Mouse (Mus musculus): ENCODE results near the gene Sdk1.

Sdk1 gene

DNA sequence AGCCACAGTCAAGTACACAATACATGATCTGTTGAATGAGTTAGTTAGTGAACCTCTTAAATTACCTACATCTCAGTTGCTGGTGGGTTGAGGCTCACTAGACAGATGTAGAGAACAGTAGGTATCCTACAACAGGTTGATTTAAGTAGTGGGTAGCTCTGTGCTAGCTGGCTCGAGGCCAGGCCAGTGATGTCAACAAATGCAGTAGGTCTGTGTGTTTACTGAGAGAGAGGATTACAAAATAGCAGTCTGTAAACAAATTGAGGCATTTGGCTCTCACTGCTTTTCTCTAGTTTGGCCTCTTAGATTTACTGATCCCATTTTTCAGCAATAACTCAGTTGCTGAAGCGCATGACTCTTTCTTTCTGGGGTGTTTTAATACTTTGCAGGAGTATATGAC lies 70.5 kb downstream of the Sdk1 start:
- POLR2A ChIA-PET = no interaction called here
- CTCF ChIA-PET = no interaction called here

DNA sequence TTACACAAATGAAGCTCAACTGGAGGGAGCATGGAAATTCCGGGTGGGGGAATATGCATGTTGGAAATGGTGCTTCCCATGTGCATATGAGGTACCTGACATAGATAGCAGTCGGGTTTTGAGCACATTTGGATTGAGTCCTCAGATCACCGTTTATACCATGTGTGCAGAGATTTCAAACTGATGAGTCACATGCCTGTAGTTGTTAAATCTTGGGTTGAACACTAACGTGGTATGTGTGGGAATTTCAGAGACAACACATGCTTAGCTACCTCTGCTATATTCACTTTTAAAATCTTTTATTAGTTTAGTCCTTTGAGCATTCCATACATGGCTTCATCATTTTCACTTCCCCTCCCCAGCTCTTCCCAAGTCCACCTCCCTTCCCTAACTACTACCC lies 71.0 kb downstream of the Sdk1 start:
- POLR2A ChIA-PET = no interaction called here

DNA sequence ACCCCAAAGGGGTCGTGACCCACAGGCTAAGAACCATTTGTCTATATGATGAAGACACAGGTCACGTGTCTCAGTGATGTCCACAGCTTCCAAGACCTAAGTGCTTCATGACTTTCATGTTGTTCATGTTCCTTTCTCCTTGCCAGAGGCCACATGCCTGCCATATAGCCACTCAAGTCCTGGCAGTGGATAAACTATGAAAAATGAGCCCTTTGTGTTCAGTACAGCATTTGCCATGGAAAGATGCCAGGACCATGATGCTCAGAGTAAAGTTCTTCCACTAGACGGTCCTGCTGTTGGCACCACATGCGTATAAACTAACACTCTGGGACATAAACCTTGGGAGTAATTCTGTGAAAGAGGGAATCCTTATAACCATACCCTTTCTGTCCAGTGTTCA lies 75.8 kb downstream of the Sdk1 start:
- ChIA-PET POLR2A (no interaction called here), CTCF (no interaction called here)

More for the DNA sequence above, 71.0 kb downstream of the Sdk1 start:
- CTCF ChIA-PET = no interaction called here

DNA sequence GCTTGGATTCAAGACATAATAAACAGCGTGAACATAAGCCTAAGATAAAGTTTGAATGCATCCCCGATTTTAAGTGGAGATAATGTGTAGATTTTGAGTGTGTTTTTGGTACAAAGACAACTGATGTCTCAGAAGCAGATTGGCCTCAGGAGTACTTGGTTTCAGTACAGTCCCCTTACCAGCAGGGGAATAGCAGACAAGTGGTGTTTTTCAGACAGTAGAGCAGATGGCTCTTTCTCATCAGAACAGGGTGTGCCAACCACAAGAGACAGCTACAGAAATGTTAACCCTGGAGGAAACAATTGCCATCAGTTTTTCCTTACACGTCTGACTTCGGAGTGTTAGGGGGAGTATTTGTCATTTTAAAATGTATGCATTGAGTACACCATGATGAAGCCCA lies 83.6 kb downstream of the Sdk1 start:
- CTCF ChIA-PET = no interaction called here
- POLR2A ChIA-PET = no interaction called here

DNA sequence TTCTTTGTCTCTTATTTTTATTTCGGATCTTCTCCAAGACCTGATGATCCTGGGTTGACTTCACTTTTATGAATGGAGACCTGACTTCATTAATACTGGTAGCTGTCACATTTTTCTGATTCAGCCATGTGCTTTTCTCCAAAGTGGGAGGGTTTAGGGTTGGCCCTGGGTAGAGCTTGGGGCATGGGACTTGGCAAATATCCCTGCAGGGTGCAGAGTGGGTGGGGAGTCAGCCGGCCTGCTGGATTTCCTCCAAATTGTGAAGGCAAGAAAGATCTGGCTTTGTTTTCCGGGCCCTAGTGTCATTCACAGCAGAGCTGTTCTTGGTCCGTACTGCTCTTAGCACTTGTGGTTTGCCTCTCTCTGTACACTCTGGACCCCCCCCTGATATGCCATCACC lies 103.1 kb downstream of the Sdk1 start:
- POLR2A ChIA-PET = no interaction called here
- CTCF ChIA-PET = no interaction called here

DNA sequence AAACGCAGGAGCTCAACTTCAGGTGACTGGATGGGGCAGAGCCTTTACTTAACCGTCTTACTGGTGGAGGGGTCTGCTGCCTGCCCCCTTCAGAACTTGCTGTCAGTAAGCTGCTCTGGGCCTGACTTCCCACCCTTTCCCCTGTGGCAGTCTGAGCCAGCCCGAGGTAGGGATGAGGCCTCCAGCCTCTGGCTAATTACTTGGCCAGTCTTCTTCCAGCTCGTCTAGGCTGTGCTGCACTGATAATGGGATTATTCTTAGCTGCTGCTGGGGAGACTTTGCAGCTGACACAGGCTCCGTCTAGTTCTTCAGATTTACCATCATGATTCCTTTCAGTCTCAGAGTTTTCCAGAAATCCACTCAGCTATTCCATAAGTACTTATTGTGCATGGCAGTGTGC lies 104.2 kb downstream of the Sdk1 start:
- ChIA-PET CTCF (interaction anchor here in 1 of 4 experiments (0.6 kb wide), 1 partner anchor 982 kb away, joined by 3 read pairs; no protein-coding TSS in a partner anchor), POLR2A (no interaction called here)

DNA sequence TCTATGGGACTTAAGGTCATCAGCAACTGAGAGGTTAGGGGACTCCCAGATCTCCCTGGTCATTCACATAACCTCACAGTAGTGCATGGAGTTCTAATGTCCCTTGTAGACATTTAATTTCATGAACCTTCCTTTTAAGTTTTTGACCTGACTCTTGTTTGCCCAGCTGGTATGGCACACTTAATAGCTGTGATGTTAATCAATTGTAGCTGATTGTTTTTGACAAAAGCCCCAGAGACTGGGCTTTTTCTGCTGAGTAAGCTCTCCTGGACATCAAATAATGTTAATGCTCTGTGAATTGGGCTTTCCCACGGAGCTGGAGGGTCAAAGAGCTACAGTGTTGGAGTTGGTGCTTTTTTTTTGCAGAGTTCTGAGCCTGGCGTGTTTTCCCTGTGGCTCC lies 121.4 kb downstream of the Sdk1 start:
- ChIA-PET CTCF (no interaction called here), POLR2A (no interaction called here)

DNA sequence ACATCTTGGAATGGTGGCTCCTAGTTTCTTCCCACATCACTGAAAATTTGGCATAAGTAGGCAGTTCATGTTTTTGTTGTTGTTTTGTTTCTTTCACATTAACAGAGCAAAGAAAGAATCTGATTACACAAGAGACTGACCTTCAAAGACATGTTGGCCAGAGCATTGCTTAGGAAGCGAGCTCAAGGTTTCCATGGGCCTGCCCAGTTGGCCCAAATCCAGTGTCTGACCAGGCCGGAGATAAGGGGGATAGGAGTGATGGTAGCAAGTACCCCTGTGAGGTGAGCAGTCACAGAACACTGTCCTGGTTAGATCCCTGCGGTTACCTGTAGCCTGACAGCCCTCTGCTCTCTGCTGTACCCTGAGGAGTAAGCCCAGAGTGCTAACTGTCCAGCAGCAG lies 122.7 kb downstream of the Sdk1 start:
- POLR2A ChIA-PET = no interaction called here

DNA sequence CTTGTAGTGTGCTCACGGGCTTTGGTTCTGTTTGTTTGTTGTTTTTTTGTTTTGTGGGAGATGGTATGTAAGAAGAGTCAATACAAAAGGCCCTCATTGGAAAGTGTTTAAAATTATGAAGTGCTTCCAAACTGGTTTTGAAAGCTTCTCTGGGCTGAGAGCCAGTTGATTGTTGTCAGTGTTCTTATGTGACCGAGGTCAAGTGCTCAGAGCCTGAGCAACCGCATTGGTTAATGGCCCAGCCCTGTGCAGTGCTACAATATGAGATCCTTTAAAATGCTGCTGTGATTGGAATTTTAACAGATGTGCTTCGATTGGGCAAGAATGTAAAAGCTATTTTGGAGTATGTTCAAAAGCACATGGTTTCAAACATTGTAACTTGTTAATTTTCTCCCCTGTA lies 127.3 kb downstream of the Sdk1 start:
- CTCF ChIA-PET = no interaction called here
- POLR2A ChIA-PET = no interaction called here

More for the DNA sequence above, 122.7 kb downstream of the Sdk1 start:
- CTCF ChIA-PET = no interaction called here

DNA sequence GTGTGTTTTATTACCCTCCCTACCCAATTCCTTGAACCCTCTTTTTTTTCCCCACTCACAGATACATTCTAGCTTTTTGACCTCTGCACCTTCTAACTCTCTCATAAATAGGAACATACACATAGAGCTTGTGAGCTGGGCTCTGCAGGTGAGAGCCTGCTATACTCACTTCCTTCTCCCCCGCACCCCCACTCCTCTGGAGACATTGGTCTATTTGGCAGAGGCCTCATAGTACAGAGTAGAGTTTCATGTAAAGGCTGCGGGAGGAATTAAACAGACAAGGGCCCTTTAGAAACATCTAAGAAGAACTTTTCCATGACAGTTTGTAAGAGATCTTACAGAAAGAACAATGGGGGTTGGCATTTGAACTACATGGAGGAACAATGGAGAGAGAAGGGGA lies 133.5 kb downstream of the Sdk1 start:
- ChIA-PET CTCF (no interaction called here), POLR2A (interaction anchor here in 1 of 4 experiments (0.5 kb wide), 1 partner anchor 18 kb away, joined by 4 read pairs; no protein-coding TSS in a partner anchor)

DNA sequence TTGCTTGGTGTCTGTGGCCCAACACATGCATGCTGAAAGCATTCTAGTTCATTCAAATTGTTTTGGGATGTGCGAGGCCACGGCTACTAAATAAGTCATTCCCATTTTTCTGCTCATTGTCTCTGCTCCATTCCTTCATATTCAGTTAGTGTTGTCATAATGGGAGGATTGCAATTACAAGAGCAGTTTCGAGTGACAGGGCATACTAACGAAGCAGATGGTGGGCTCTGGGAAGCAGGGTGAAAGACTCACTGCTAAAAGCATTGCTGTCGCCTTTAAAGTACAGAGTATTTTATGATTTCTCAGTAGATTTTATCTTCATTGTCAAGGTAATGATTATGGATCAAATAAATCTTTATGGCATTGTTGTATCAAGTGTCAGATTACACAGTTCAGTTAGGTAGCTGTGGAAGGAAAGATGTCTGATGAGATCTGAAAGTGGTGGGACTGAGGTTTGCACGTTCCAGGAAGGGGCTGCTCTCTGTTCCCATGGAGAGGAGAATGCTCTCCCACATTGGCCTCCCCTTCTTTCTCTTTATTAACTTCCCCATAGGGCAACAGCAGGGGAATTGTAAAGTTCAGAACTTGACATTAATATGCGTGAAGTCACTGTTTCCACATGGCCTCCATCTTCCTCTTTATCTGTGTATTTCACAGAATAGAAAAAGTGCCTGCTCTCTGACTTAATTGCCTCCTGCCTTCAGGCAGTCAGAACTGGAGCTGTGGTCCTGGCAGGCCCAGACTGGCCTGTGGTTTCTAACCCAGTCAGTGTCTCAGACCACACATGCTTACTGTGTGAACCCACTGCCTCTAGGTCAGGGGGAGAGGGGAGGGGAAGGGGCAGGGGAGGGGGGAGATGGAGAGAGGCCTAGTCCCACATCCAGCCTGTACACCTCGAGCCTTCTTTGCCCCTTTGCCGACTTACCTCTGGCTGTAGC lies 138.8 kb downstream of the Sdk1 start:
- POLR2A ChIA-PET = no interaction called here
- CTCF ChIA-PET = no interaction called here

DNA sequence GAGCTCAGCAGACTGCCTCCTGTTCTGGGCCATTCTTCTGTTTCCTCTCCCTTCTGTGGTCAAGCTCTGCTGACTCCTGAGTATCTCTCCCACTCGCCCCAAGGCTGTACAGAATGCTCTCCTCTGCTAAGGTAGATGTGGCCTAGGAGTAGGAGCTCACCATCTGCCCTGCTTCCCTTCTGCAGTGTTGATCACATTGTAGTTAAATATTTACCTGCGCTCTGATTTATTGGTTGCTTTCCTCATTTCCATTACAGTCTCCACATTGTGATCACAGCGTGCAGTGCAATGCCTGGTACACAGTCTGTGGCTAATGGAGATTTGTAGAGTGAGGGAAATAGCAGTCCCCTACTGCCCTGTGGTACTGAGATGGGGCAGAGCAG lies 139.5 kb downstream of the Sdk1 start:
- ChIA-PET CTCF (no interaction called here), POLR2A (no interaction called here)

DNA sequence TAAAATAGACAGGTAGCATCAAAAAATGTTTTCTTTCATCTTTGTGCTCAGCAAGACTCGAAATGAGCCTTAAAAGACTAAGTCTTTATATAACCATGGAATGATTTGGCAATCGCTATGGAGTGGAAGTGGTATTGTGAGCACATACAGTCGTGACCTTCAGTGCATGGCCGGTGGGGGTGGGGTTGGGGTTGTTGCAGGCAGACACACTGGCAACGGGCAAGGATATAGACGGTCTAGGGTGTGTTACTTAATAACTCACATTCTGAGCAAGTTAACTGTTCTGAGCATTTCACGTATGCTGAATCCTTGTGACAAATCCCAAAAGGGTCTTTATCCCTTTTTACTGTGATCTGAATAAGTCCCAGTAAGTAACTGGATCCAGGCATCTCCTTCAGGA lies 140.3 kb downstream of the Sdk1 start:
- CTCF ChIA-PET = no interaction called here
- POLR2A ChIA-PET = no interaction called here

DNA sequence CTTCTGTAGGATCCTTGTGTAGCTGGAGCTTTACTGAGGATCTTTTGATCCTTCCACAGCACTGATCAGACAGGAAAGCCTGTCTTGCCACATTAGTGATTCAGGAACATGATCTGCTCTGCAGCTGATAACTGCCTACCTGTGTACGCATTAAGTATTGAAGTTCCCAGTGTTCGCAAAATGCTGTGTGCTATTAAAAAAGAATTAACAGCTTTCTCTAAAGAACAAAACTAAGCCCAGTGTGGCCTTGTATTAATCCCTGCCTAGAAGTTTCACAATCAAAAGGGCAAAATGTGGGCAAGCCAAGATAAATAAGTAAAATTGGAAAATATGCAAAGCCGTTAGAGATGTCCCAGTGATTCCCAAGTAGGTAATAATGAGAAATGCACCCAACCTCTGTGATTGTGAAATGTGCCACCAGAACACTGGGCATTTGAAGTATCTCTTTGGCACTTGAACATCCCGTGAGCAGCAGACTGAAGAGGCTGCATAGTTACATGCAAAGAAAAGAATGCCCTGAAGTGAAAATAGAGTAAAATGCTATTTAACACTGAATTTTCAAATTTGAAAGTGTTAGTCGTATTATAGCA lies 141.1 kb downstream of the Sdk1 start:
- CTCF ChIA-PET = no interaction called here
- POLR2A ChIA-PET = no interaction called here

DNA sequence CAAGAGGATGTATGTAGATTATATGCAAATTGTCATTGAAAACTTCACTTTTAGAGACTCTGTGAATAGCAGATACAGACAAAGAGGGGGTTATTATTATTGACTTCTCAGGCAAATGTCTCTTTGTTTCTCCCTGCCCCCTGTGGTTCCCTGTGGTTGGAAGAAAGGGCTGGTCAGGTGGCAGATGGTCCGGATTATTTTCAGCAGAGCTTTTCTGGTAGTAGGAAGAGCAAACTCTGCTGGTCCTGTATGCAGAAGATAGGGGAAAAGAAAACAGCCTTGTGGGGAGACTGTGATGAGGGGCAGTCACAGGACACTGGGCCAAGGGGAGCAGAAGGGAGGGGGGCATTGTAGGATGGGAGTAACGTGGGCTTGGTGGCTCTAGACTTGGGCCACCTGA lies 147.2 kb downstream of the Sdk1 start:
- POLR2A ChIA-PET = no interaction called here
- CTCF ChIA-PET = no interaction called here

DNA sequence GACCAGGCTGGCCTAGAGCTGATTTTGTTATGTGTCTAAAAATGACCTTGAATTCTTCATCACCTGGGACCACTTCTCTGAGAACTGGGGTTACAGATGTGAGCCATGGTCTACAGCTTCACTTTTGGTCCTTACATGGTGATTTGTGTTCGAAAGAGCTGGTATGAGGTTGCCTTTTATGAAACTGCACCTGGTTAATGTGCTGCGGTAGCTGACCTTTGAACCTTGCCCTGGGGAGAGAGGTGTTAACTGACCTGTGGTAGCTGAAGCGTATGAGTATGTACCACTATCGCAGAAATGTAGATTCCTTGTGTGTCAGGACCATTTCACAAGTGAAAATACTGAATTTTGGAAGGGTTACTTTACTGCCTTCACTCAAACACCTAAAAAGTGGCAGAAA lies 149.3 kb downstream of the Sdk1 start:
- ChIA-PET CTCF (no interaction called here), POLR2A (no interaction called here)

DNA sequence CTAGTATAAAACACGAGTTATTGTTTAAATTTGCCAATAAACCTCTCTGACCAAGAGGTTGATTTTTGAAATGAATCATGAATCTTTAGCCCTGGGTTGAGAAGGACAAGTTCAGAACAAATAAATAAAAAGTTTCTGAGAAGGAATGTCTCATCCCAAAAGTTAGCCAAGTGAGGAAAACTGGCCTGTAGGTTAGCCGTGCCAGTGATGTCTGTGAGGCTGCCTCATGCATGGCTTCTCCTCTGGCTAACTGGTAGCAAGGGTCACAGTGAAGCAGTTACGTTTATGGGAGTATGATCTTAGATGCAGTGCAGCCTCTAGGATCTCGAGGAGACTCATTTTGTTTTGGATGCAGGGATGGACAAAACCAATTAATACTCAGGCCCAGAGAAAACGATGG lies 149.9 kb downstream of the Sdk1 start:
- POLR2A ChIA-PET = no interaction called here
- CTCF ChIA-PET = no interaction called here

DNA sequence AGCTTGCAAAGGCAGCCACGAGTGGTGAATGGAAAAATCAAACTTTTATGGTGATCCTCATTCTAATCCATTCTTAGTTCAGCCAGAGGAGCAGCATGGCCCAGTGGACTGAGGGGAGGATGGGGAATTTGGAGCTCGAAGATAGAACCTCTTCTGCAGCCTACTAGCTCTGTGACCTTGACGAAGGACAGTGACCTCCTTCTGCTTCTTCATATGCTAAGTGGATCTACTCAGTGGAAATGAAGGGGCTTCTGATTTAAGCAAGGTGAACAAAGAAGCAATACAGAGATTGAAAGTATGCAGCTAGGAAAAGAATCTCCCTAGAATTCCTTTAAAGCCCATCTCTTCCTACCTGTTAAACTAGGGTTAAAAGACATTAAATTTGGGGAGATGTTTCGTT lies 152.6 kb downstream of the Sdk1 start:
- ChIA-PET POLR2A (no interaction called here), CTCF (interaction anchor here in 1 of 4 experiments (0.6 kb wide), 1 partner anchor 933 kb away, joined by 4 read pairs; no protein-coding TSS in a partner anchor)

DNA sequence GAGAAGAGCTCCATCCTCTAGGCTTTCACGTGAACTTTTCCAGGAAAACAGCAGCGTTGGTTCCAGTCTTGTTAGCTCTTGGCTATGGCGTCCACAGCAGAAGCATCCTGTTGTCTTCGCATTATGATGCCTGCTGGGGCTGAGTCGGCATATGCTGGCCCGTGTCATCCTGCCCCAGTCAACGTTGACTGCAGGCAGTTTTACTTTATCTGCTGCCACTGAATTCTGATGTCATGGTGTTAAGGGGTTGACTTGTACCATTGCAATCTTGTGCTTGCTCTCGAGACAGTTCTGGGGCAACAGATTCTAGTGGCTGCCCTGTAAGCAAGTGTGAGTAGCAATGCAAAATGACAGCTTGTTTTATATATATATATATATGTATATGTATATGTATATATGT lies 153.3 kb downstream of the Sdk1 start:
- POLR2A ChIA-PET = no interaction called here

DNA sequence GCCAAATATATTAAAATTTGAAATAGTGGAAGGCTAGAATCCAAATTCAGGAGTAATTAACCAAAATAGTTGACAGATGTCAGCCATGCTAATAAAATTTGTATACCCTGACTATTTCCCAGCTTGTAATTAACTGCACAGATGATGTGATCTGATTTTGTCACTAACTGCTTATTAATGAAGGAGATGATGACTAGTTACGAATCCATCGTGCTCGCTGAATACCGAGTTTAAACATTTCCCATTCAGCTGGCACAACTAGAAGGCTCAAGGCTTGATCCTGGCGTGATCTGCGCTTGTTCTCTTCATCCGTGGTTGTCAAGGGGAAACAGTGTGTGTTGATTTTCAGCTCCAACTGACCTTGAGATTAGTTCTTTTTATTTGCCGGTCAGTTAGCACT lies 162.5 kb downstream of the Sdk1 start:
- POLR2A ChIA-PET = interaction anchor here in 1 of 4 experiments (0.6 kb wide), 1 partner anchor 168 kb away, joined by 3 read pairs; no protein-coding TSS in a partner anchor
- CTCF ChIA-PET = no interaction called here

More for the DNA sequence above, 153.3 kb downstream of the Sdk1 start:
- CTCF ChIA-PET = interaction anchor here in 1 of 4 experiments (0.6 kb wide), 1 partner anchor 537 kb away, joined by 3 read pairs; no protein-coding TSS in a partner anchor

DNA sequence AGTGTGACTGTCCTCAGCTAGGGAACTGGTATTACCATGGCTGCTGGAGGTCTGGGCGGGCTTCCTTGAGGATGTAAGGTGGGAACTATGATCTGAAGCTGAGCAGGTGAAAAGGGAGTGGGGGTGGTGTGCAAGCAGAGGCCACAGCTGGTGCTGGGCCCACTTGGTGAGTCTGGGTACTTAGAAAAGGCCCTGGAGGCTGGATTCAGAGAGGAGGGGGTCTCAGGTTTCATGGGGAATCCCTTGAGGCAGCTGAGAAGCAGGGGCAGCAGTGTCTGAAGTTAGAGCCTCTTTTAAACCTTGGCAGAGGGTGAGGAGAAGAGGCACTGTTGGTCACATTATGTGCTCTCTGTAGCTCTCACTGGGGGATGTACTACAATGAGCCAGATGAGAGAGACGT lies 163.4 kb downstream of the Sdk1 start:
- CTCF ChIA-PET = no interaction called here
- POLR2A ChIA-PET = no interaction called here

DNA sequence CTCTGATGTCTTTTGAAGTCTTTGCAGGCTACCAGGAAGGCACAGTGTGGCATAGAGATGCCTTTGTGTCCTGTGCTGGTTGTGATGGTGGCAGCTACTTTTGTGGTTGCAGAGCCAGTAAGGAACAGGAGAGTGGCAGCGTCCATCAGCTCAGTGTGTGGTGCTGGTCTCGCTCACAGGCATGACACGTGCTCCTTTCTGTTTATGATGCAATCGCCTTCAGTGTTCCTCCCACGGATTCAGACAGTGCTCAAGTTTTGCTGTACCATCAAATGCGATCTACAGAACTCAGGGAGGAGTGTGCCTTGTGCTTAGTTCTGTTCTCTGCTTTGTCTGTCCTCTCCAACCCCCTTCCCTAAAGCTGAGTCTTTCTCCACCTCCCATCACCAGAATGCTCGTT lies 165.6 kb downstream of the Sdk1 start:
- POLR2A ChIA-PET = no interaction called here
- CTCF ChIA-PET = no interaction called here

All from embryonic stem cell, embryonic (primary cell).